8 mouse cellular contexts compared by ENCODE assay signal in genomic region chr17:5840550-5841127, GRCm38 (mm10). TPM values are rescaled to one million over a fixed set of nuclear protein-coding genes. Genes with fewer than 3 reads are reported as not detected.
DNase-seq lines count a peak whose midpoint lies in the region; ATAC-seq and TF ChIP-seq lines count a peak whose summit lies in the region.

No protein-coding gene starts in this region.

- ATAC-seq in liver, embryonic 11.5 days (replicated peaks; ENCODE audit: low FRiP score), result peak; percentile 58
- ATAC-seq in erythroid progenitor cell, adult 5-6 weeks (replicated peaks; ENCODE audit: low FRiP score, poor library complexity, severe bottlenecking), result no peak

- H3K79me2 ChIP-seq in myocyte (ENCODE audit: control insufficient read depth, insufficient read depth), result peaks cover 51% of the 10 kb centered on the region

- DNase-seq in right cerebral cortex, postnatal 4 days, result peak; percentile 45
- DNase-seq in right cerebral cortex, postnatal 14 days, result no peak
- DNase-seq in T-cell, adult 2 months (ENCODE audit: low spot score), result peak; percentile 7
- DNase-seq in embryo, embryonic 9.5 days (ENCODE audit: extremely low spot score), result peak; percentile 75
- peak; percentile 66 for DNase-seq in heart, postnatal 4 days
- peak; percentile 80 for DNase-seq in liver, embryonic 11.5 days (ENCODE audit: low spot score)

- H3K27me3 ChIP-seq in liver, embryonic 11.5 days (replicated peaks; ENCODE audit: control insufficient read depth, insufficient read depth, low read length), result no peaks in the 10 kb centered on the region
- no peaks in the 10 kb centered on the region for H3K27me3 ChIP-seq in myocyte (ENCODE audit: control insufficient read depth, insufficient read depth, insufficient read length)

- TF ChIP-seq POLR2A in myocyte (IDR thresholded peaks at IDR 0.05; ENCODE audit: insufficient read length, low read depth), result no peak

- no peaks in the 10 kb centered on the region for H3K36me3 ChIP-seq in liver, embryonic 11.5 days (ENCODE audit: control insufficient read depth, insufficient read depth, low read length)
- H3K36me3 ChIP-seq in myocyte (ENCODE audit: control insufficient read depth, insufficient read depth), result no peaks in the 10 kb centered on the region

- H3ac ChIP-seq in myocyte (ENCODE audit: control insufficient read depth, insufficient read length), result peak overlapping the region; percentile 97

- H3K4me3 ChIP-seq in liver, embryonic 11.5 days (ENCODE audit: low read depth, low read length), result peak overlapping the region; percentile 90
- H3K4me3 ChIP-seq in myocyte, result peak overlapping the region; percentile 40

- peak overlapping the region; percentile 80 for H3K4me2 ChIP-seq in liver, embryonic 11.5 days
- peak overlapping the region; percentile 88 for H3K4me2 ChIP-seq in myocyte (ENCODE audit: low read depth)

- H3K9me3 ChIP-seq in liver, embryonic 11.5 days (ENCODE audit: control insufficient read depth, low read length), result no peaks in the 10 kb centered on the region

- H3K27ac ChIP-seq in liver, embryonic 11.5 days (ENCODE audit: low read depth, low read length), result peak overlapping the region; percentile 97

- H3K4me1 ChIP-seq in liver, embryonic 11.5 days (replicated peaks; ENCODE audit: control insufficient read depth, insufficient read depth, low read length), result peaks cover 26% of the 10 kb centered on the region

- WGBS in liver, embryonic 11.5 days, result 9% methylated on average over 26 of the region's 32 CpGs

- H3K9ac ChIP-seq in liver, embryonic 11.5 days (ENCODE audit: low read depth, low read length), result peak overlapping the region; percentile 96

TF ChIP-seq in myocyte, 11 proteins besides CTCF, POLR2A, EP300 and RAD21:
- TF ChIP-seq USF1 (IDR thresholded peaks at IDR 0.05; ENCODE audit: low read depth), result no peak
- TF ChIP-seq CEBPB (IDR thresholded peaks at IDR 0.05; ENCODE audit: insufficient read depth, poor library complexity, severe bottlenecking), result no peak
- no peak for TF ChIP-seq TCF12 (IDR thresholded peaks at IDR 0.05; ENCODE audit: insufficient read depth, poor library complexity, severe bottlenecking)
- TF ChIP-seq MYOD1 (IDR thresholded peaks at IDR 0.05; ENCODE audit: control insufficient read depth in 1 of 3, insufficient read length in 2 of 3, low read depth in 2 of 3), result no peak
- TF ChIP-seq POLR2AphosphoS2 (IDR thresholded peaks at IDR 0.05; ENCODE audit: insufficient read length, low read depth), result no peak
- TF ChIP-seq REST (IDR thresholded peaks at IDR 0.05; ENCODE audit: insufficient read depth, insufficient read length), result no peak
- TF ChIP-seq TCF3 (IDR thresholded peaks at IDR 0.05; ENCODE audit: insufficient read length, low read depth), result no peak
- no peak for TF ChIP-seq SRF (IDR thresholded peaks at IDR 0.05; ENCODE audit: control insufficient read depth, insufficient read length, low read depth)
- no peak for TF ChIP-seq MAX (IDR thresholded peaks at IDR 0.05; ENCODE audit: low read depth)
- TF ChIP-seq E2F4 (IDR thresholded peaks at IDR 0.05; ENCODE audit: insufficient read depth), result no peak
- no peak for TF ChIP-seq MYOG (IDR thresholded peaks at IDR 0.05; ENCODE audit: control insufficient read depth in 1 of 3, insufficient read depth in 1 of 3, insufficient read length in 2 of 3, low read depth in 2 of 3)

RNA-seq across cellular contexts. Expression of gene Snx9, which starts 0.5 kb away (rescaled TPM):
- total RNA-seq in heart, postnatal 4 days (2021), result 10 to 100 TPM; 38.0 to 39.0 TPM
- polyA plus RNA-seq in liver, embryonic 11.5 days (2014; fragmentation: Nextera tagmentation; extraction: Ambion mirVana), result 31.2 and 35.4 TPM in 2 replicates
- 24.7 TPM for polyA plus RNA-seq in myocyte (2012; fragmentation: generic; extraction: Trizol)
- 11.3 and 18.7 TPM in 2 replicates for total RNA-seq in erythroid progenitor cell, adult 5-6 weeks (2015; ENCODE audit: low replicate concordance)
- total RNA-seq in erythroid progenitor cell, adult 5-6 weeks (2017; ENCODE audit: low replicate concordance), result 4.4 and 5.9 TPM in 2 replicates
